Mouse (Mus musculus): Measurements from ENCODE around the gene Lmbrd2. TPM values are rescaled to one million over a fixed set of nuclear protein-coding genes. Genes with fewer than 3 reads are reported as not detected.

Lmbrd2 gene
- 4.2 and 4.5 TPM in 2 replicates for polyA plus RNA-seq (2015; fragmentation: Nextera tagmentation; extraction: Ambion mirVana)

DNA sequence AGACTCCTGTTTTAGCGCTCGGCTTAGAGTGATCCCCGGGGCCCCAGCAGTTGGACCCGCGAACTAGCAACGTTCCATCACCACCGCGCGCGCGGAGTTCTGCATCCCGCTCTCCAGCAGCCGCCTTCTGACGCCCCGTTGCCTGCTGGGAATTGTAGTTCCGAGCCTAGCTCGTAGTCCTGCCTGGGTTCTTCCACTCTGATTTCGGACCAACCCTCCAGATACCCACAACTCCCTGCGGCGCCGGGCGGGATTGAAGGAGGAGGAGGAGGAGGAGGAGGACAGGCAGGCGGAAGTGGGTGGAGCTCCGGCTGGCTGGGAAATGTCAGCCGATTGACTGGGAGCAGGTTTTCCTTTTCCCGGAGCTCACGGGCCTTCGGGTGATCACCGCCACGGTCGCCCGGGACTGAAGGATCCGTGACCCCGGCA is at the start of gene Lmbrd2:
Gene Lmbrd2 (plus strand): TSS at position 299 of the 429 bp plus-strand sequence.
- H3K27ac ChIP-seq (ENCODE audit: low read length), result peak within 1 kb of the TSS; percentile 89
- peaks cover 14% of the 10 kb centered on the region for H3K4me1 ChIP-seq (replicated peaks; ENCODE audit: control insufficient read depth, insufficient read depth, low read length)
- peak within 1 kb of the TSS; percentile 98 for H3K4me3 ChIP-seq (replicated peaks; ENCODE audit: low read length)
- H3K4me2 ChIP-seq (ENCODE audit: low read length), result peak within 1 kb of the TSS; percentile 78
- no peaks in the 10 kb centered on the region for H3K27me3 ChIP-seq (replicated peaks; ENCODE audit: control insufficient read depth, insufficient read depth, low read length)
- H3K9me3 ChIP-seq (ENCODE audit: control insufficient read depth, low read length), result no peaks in the 10 kb centered on the region
- under 1% methylated on average over 34 of the region's 34 CpGs for WGBS
- peak; percentile 99 for ATAC-seq
- H3K9ac ChIP-seq (replicated peaks; ENCODE audit: low read depth, low read length), result peak within 1 kb of the TSS; percentile 95
- peaks cover 4% of the 10 kb centered on the region; the same call in 1 of the 2 replicates for H3K36me3 ChIP-seq (ENCODE audit: control insufficient read depth, insufficient read depth)

- Histone ChIP-seq H3K27ac (ENCODE audit: low read length) (no peak overlapping the region), H3K4me3 (replicated peaks; ENCODE audit: low read length) (no peak overlapping the region), H3K9ac (replicated peaks; ENCODE audit: low read depth, low read length) (no peak overlapping the region), H3K4me1 (replicated peaks; ENCODE audit: control insufficient read depth, insufficient read depth, low read length) (peaks cover 6% of the 10 kb centered on the region), H3K27me3 (replicated peaks; ENCODE audit: control insufficient read depth, insufficient read depth, low read length) (no peaks in the 10 kb centered on the region), H3K4me2 (ENCODE audit: low read length) (no peak overlapping the region), H3K9me3 (ENCODE audit: control insufficient read depth, low read length) (no peaks in the 10 kb centered on the region), H3K36me3 (ENCODE audit: control insufficient read depth, insufficient read depth) (peaks cover 7% of the 10 kb centered on the region)
- 95% methylated on average over 5 of the region's 5 CpGs for WGBS
- no peak for ATAC-seq
Measured at GRCm38 (mm10) chr15:9090662-9091061, 49.7 kb upstream of the Lmbrd2 start.

DNA sequence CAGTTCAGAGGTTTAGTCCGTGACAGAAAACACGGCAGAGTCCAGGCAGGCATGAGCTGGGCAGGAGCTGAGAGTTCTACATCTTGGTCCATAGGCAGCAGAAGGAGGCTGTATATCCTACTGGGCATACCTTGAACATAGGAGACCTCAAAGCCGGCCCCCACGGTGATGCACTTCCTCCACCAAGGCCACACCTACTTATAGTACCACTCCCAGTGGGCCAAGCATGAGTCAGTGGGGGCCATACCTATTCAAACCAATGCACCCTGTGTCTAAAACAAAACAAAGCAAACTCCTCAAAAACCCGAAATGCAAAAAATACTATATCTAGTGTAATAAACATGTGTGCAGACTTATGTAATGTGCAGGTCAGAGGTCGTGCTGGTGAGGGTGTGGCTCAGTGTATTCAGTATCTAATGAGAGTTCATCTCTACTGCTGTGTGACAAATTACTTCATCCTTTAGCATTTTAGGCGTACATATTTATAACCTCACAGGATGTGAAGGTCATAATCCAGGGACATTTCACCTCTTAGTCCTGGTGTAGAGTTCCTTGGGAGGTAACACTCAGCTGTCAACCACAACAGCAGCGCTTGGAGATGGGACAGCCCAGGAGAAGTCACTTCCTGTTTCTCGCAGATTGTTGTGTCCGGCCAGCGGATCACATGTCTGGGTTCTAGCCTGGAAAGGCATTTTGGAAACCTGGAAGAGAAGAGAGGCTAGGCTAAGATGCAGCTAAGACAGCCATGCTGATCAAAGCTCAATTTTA is 46.6 kb upstream of the Lmbrd2 start:
- WGBS, result 80% methylated on average over 11 of the region's 11 CpGs

GRCm38 (mm10) chr15:9094366-9094750 is 46.0 kb upstream of the Lmbrd2 start:
- Histone ChIP-seq H3K27ac (ENCODE audit: low read length) (no peak overlapping the region), H3K9me3 (ENCODE audit: control insufficient read depth, low read length) (no peaks in the 10 kb centered on the region), H3K4me1 (replicated peaks; ENCODE audit: control insufficient read depth, insufficient read depth, low read length) (peaks cover 6% of the 10 kb centered on the region), H3K9ac (replicated peaks; ENCODE audit: low read depth, low read length) (0 out of 2 replicates have a peak overlapping the region, but pooled peaks have one; percentile 15), H3K4me2 (ENCODE audit: low read length) (peak overlapping the region; percentile 24), H3K27me3 (replicated peaks; ENCODE audit: control insufficient read depth, insufficient read depth, low read length) (no peaks in the 10 kb centered on the region), H3K36me3 (ENCODE audit: control insufficient read depth, insufficient read depth) (peaks cover 7% of the 10 kb centered on the region), H3K4me3 (replicated peaks; ENCODE audit: low read length) (0 out of 2 replicates have a peak overlapping the region, but pooled peaks have one; percentile 17)
- WGBS, result 17% methylated on average over 13 of the region's 13 CpGs
- peak; percentile 95 for ATAC-seq

More for the DNA sequence above, 46.6 kb upstream of the Lmbrd2 start:
- ATAC-seq, result peak; percentile 37; the same call in 1 of the 2 replicates
- Histone ChIP-seq H3K9ac (replicated peaks; ENCODE audit: low read depth, low read length) (no peak overlapping the region), H3K4me1 (replicated peaks; ENCODE audit: control insufficient read depth, insufficient read depth, low read length) (peaks cover 6% of the 10 kb centered on the region), H3K27me3 (replicated peaks; ENCODE audit: control insufficient read depth, insufficient read depth, low read length) (no peaks in the 10 kb centered on the region), H3K4me2 (ENCODE audit: low read length) (no peak overlapping the region), H3K4me3 (replicated peaks; ENCODE audit: low read length) (no peak overlapping the region), H3K27ac (ENCODE audit: low read length) (no peak overlapping the region), H3K36me3 (ENCODE audit: control insufficient read depth, insufficient read depth) (peaks cover 7% of the 10 kb centered on the region), H3K9me3 (ENCODE audit: control insufficient read depth, low read length) (no peaks in the 10 kb centered on the region)

DNA sequence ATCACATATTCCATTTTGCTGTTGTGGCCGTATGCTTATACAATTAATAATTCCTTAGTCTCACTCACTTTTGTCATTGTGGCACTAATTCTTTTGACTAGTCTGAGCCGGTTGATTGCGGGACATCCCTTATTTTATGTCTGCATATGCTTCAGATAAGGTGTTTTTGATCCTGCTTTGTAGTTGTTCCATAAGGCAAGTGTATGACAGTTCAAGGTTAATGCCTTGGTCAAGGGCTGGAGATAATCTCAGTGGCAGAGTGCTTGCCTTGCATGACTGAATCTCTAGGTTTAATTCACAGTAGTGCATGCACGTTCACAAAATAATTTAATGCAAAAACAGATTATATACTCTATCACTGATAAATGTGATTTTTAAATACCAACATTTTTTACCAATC is 43.5 kb upstream of the Lmbrd2 start:
- Histone ChIP-seq H3K4me2 (ENCODE audit: low read length) (no peak overlapping the region), H3K4me1 (replicated peaks; ENCODE audit: control insufficient read depth, insufficient read depth, low read length) (peaks cover 6% of the 10 kb centered on the region), H3K27ac (ENCODE audit: low read length) (no peak overlapping the region), H3K36me3 (ENCODE audit: control insufficient read depth, insufficient read depth) (peaks cover 3% of the 10 kb centered on the region; the same call in 1 of the 2 replicates), H3K9me3 (ENCODE audit: control insufficient read depth, low read length) (no peaks in the 10 kb centered on the region), H3K9ac (replicated peaks; ENCODE audit: low read depth, low read length) (no peak overlapping the region), H3K4me3 (replicated peaks; ENCODE audit: low read length) (no peak overlapping the region), H3K27me3 (replicated peaks; ENCODE audit: control insufficient read depth, insufficient read depth, low read length) (no peaks in the 10 kb centered on the region)
- ATAC-seq, result no peak
- 93% methylated on average over 4 of the region's 4 CpGs for WGBS

DNA sequence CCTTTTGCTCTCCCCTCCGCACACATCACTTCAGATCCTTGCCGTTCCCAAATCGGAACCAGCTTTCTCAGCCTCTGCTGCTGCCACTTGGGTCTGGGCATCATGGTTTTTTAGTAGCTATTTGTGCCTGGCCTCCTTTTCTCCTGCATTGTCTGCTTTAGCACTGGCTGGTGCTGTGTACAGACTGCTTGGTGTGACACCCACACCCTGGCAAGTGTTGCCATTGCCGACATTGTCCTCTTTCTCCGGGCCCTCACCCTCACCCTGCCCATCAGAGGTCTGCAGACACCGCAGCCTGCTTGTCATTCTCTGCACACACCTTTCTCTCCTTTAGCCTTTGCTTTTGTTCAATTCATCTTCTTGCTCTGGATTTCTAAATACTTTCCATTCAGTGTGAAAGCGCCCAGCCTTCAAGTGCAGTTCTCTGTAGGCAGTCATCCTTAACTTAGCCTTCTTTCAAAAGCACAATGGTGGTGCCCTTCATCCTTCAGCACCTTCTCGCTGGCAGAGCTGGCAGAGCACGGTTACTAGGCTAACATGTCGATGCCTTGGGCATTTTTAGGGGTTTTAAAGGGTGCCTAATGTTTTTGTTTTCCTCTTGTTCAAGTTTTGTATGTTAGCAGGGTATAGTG is 39.8 kb upstream of the Lmbrd2 start:
- 63% methylated on average over 10 of the region's 10 CpGs for WGBS

DNA sequence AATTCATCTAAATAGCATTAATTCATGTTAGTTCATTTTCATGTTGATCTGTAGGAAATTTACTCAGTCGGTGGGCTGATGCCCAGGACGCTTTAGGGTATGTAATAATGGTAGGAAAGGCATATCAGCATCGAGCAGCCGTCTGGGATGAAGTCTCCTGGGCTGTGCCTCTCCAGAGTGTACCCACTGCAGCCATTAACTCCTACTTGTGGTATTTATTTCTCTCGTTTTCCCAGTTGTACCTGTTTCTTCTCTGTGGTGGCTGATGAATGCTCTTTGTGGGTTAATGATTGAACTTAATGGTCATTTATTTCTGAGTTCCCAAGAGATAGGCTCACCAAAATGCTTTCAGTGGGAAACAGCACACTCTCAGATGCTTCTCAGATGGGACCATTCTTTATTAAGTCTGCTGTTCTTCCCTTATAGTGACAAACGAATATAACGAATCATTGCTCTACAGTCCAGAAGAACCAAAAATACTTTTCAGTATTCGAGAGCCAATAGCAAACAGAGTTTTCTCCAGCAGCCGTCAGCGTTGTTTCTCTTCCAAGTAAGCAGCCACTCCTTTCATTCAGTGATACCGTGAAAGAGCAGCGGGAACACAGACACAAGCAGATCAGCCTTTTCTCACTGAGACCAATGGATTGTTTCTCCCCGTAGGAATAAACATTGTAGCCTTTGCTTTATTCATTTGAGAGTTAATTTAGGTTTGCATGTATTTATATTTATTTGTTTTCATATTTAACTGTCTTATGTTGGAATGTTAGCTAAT is 33.9 kb upstream of the Lmbrd2 start:
- H3K9ac ChIP-seq (replicated peaks; ENCODE audit: low read depth, low read length), result no peak overlapping the region
- no peaks in the 10 kb centered on the region for H3K9me3 ChIP-seq (ENCODE audit: control insufficient read depth, low read length)
- H3K27ac ChIP-seq (ENCODE audit: low read length), result no peak overlapping the region
- 82% methylated on average over 13 of the region's 13 CpGs for WGBS
- no peak for ATAC-seq
- H3K4me2 ChIP-seq (ENCODE audit: low read length), result no peak overlapping the region
- no peak overlapping the region for H3K4me3 ChIP-seq (replicated peaks; ENCODE audit: low read length)
- no peaks in the 10 kb centered on the region for H3K4me1 ChIP-seq (replicated peaks; ENCODE audit: control insufficient read depth, insufficient read depth, low read length)
- peaks cover 8% of the 10 kb centered on the region for H3K36me3 ChIP-seq (ENCODE audit: control insufficient read depth, insufficient read depth)
- H3K27me3 ChIP-seq (replicated peaks; ENCODE audit: control insufficient read depth, insufficient read depth, low read length), result no peaks in the 10 kb centered on the region

More for the DNA sequence above, 39.8 kb upstream of the Lmbrd2 start:
- Histone ChIP-seq H3K9ac (replicated peaks; ENCODE audit: low read depth, low read length) (no peak overlapping the region), H3K4me2 (ENCODE audit: low read length) (no peak overlapping the region), H3K27ac (ENCODE audit: low read length) (no peak overlapping the region), H3K27me3 (replicated peaks; ENCODE audit: control insufficient read depth, insufficient read depth, low read length) (no peaks in the 10 kb centered on the region), H3K4me3 (replicated peaks; ENCODE audit: low read length) (no peak overlapping the region), H3K4me1 (replicated peaks; ENCODE audit: control insufficient read depth, insufficient read depth, low read length) (no peaks in the 10 kb centered on the region), H3K9me3 (ENCODE audit: control insufficient read depth, low read length) (no peaks in the 10 kb centered on the region), H3K36me3 (ENCODE audit: control insufficient read depth, insufficient read depth) (peaks cover 2% of the 10 kb centered on the region)
- peak; percentile 65 for ATAC-seq

DNA sequence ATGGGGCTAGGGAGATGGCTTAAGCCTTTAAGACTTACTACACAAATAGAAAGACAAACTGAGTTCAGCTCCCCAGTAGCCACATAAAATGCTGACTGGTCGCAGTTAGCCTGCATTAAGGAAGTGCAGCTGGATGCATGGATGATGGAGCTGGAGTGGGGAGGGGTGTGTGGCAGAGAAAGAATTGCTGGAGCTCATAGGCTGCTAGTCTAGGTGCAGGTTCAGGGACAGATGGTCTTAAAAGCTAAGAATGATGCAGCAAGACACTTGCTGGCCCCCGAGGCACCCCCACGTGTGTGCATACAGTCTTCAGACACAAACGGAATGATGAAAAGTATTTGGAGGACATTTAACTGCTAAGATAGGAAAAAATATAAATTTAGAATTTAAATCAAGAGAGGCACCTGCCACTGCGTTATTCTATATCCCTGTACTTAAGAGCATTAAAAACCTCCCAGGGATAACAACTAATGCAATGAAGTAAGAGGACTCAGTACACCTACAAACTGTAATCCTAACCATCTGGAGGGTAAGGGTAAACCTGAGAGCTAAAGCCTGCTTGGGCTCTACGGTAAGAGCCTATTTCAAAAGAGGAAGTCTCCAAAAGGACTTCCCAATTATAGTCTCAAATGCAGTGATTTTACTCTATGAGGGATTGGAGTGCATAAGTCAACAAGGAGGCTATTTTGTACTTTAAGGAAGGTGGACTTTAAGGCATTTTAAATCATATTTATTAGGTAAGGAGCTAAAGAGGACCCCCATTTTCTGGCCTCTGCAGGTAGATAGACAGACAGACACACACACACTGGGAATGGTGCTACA is 29.6 kb upstream of the Lmbrd2 start:
- Histone ChIP-seq H3K36me3 (ENCODE audit: control insufficient read depth, insufficient read depth) (peaks cover 18% of the 10 kb centered on the region), H3K4me3 (replicated peaks; ENCODE audit: low read length) (no peak overlapping the region), H3K27ac (ENCODE audit: low read length) (no peak overlapping the region), H3K9ac (replicated peaks; ENCODE audit: low read depth, low read length) (no peak overlapping the region), H3K9me3 (ENCODE audit: control insufficient read depth, low read length) (no peaks in the 10 kb centered on the region), H3K4me2 (ENCODE audit: low read length) (no peak overlapping the region), H3K4me1 (replicated peaks; ENCODE audit: control insufficient read depth, insufficient read depth, low read length) (no peaks in the 10 kb centered on the region), H3K27me3 (replicated peaks; ENCODE audit: control insufficient read depth, insufficient read depth, low read length) (no peaks in the 10 kb centered on the region)
- no peak for ATAC-seq
- 83% methylated on average over 6 of the region's 6 CpGs for WGBS
